Mouse (Mus musculus) yolk sac, embryonic 10.5 days (tissue): Measurements from ENCODE around the gene Gpr173.
"Not testable (repeated sequence)": the region's sequence is repeated elsewhere in the genome, so short reads cannot be mapped to it uniquely, and the experiment has no call there.

Experiments used
- DNase-seq: peaks from one replicate; pipeline ENCODE4 v3.0.0-alpha.2; 2017; ENCODE audit warnings: low spot score

Gpr173 gene

GRCm38 (mm10) chrX:152368397-152369273 is at the start of gene Gpr173:
TSS of gene Gpr173 (minus strand) at chrX:152368704.
- peak; percentile 67 for DNase-seq

DNA sequence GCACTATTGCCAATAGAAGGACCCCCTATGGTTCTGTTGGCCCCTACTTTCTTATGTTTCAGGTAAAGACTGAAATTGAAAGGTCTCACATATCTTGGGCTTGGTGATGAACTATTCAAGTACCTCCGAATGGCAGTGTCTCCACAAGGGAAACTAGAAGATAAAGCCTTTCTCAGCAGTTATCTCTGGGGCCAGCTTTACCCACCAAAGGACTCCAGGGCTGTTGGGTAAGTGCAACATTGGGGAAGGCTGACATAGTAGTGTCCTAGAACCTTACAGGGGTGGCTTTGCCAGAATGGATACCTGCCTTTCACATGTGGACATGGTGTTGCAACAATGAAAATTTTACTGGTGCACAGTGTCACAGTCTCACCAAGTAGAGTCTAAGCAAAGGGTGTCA is 34.7 kb upstream of the Gpr173 start:
- no peak for DNase-seq

- DNase-seq = no peak
Observed at GRCm38 (mm10) chrX:152400096-152400495, 31.6 kb upstream of the Gpr173 start.

DNA sequence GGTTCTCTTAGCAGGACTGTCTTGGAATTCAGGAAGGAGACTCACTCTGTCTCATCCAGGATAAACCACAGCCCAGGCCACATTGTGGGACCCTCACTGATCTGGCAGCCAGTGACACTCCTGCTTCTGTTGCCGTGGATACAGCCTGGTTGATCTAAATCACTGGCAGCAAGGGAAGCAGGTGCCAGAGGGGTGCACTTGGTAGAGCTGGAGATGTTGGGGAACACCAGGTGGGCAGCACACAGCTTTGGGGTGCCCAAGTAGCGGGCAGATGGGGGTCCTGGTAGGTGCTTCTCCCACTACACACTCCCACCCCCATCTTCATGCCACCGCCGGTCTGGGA is 479 bp downstream of the Gpr173 start:
- DNase-seq = no peak

GRCm38 (mm10) chrX:152366418-152366817 is 2.1 kb downstream of the Gpr173 start:
- no peak for DNase-seq

- DNase-seq = no peak
Observed at GRCm38 (mm10) chrX:152352553-152353153, 15.9 kb downstream of the Gpr173 start.

DNA sequence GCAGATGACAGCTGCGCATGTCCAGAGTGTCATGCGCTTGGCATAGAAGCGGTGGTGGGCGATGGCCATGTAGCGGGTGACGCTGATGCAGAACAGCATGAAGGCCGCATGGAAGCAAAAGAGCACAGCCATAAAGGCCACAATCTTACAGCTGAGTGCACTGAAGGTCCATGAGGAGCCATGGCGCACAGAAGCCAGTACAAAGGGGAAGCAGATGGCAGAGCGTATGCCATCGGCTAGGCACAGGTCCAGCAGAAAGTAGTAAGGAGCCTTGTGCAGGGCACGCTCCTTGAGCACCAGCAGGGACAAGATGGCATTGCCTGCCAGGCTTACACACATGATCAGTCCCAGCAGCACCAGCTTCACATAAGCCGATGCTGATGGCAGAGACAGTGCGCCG is 21.5 kb downstream of the Gpr173 start:
- no peak for DNase-seq

- DNase-seq = no peak
Observed at GRCm38 (mm10) chrX:152346587-152346986, 21.9 kb downstream of the Gpr173 start.

DNA sequence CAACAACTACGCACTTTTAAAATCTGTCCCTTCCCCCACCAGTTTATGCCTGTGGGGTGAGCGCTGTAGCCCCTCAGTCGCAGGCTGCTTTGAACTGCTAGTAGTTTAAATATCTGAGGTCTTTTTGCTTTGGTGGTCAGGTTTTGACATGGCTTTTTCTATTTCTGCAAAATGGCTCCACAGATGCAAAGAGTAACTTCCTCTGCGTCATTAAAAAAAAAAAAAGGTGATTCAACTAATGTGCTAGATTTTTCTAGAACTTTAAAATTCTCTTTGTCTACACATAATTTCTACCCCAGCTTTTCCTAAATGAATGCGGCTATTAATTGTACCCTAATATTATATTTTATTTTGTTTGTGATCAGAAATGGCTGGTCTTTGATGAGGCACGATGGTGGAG is 25.6 kb downstream of the Gpr173 start:
- DNase-seq = no peak

GRCm38 (mm10) chrX:152342358-152342901 is 26.1 kb downstream of the Gpr173 start, which contains the start of gene Tspyl2:
TSS of gene Tspyl2 (minus strand) at chrX:152342425.
- DNase-seq = peak; percentile 90

DNA sequence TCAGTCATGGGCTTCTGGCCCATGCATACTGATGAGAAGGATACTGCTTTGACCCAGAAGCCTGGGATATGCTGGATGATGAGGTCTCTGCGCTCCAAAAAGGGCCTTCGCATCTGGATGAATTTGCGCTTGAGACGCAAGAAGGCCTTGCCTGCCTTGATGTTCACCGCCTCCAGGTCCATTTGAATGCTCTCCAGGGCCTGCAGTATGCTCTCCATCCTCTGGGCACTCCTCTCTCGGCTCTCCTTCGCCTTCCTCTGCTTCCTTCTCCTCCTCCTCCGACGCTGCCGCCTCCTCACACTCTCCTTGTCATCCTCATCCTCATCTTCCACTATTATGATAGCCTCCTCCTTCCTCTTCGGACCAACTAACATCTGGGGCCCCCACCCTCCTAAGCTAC is 27.0 kb downstream of the Gpr173 start:
- DNase-seq = no peak

- DNase-seq = peak; percentile 88
Observed at GRCm38 (mm10) chrX:152336546-152337332, 31.8 kb downstream of the Gpr173 start.

- not testable (repeated sequence) for DNase-seq
Observed at GRCm38 (mm10) chrX:152336123-152336522, 32.4 kb downstream of the Gpr173 start.

DNA sequence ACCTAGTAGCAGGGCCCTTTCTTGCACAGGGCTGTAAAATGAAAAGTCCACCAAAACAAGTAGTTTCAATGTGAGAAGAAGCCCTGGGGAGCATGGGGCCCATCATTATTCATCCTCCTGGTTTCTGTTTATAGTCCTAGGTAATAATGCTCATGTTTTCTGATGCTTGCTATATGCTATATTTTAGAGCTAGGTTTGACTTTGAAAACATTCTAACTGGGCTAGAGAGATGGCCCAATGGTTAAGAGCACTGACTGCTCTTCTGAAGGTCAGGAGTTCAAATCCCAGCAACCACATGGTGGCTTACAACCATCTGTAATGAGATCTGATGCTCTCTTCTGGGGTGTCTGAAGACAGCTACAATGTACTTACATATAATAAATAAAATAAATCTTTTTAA is 39.1 kb downstream of the Gpr173 start:
- DNase-seq = not testable (repeated sequence)

DNA sequence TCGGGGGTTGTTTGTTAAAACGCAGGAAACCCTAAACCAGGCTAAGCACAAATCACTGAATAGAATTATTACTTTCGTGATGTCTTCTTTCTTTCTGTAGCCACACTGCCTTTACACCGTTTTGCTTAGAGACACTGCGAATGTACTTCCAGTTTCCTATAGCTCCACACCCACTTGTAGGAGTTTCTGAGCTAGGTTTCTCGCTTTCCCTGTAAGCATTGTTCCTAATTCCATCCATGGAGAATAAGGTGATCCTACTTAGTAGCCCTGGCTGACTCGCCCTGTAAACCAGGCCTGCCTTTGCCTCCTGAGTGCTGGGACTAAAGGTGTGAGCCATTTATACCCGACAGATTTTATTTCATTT is 40.8 kb downstream of the Gpr173 start:
- DNase-seq = no peak

DNA sequence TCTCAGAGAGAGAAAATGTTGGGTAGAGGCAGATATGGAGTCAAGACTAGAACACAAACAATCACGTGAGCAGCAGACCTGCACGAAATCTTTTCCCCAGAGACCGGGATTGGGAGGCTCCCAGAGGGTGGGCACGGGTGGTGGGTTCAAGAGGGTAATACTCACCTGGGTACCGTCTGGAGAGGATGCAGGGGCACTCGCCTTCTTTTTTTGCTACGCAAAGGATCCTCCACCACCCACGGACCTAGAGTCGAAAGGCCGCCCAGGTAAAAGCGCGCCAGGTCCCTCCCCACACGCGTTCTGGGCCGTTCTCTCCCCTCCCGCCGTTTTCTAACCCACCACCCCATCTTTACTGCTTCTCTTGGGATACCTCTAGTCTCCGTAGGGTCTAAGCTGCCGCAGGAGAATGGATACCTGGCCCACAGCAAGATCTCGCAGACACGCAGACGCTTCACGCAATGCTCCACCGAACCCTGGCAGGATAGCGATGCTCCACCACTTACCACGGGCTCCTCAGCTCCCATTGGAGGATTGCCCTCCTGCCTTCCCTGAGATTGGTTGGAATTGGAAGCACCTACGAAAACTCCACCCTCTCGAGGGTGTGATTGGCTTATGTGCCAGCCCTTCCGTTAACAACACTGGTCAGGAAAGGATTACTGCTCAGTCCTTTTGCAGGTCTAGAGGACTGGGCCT is 41.4 kb downstream of the Gpr173 start, which contains the start of gene Kantr:
Gene Kantr, minus strand, starts transcription at position 500 of the 693 bp plus-strand sequence.
- DNase-seq = peak; percentile 78

DNA sequence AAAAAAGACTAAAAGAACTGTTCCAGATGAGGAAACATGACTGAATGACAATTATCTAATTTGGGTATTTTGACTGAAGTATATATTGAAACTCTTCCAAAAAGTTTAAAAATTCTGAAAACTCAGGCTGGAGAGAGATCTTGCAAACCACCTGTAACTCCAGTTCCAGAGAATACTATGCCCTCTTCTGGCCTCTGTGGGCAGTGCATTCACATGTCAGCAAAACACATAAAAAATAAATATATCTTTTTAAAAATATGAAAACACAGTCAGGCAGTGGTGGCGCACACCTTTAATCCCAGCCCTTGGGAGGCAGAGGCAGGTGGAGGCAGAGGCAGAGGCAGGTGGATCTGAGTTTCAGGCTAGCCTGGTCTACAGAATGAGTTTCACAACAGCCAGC is 44.9 kb downstream of the Gpr173 start:
- no peak for DNase-seq

GRCm38 (mm10) chrX:152322776-152323175 is 45.7 kb downstream of the Gpr173 start:
- DNase-seq = no peak

GRCm38 (mm10) chrX:152320535-152320934 is 48.0 kb downstream of the Gpr173 start:
- DNase-seq = no peak

DNA sequence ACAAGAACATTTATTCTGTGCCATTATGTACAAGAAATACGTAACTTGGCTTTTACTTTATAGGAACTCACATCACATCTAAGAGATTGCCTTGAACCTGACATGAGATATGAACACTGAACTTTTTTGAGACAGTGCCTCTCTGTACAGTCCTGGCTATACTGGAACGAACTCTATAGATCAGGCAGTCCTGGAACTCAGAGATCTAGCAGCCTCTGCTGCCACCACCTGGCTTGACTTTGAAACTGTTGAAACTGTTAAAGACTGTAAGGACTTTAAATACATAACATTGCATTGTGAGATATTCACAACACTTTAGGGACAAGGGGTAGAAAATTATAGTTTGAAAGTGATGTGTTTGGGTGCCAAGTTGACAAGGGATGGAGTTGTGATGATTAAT is 60.6 kb downstream of the Gpr173 start:
- DNase-seq = no peak

GRCm38 (mm10) chrX:152307371-152307770 is 61.1 kb downstream of the Gpr173 start:
- no peak for DNase-seq

- DNase-seq = no peak
Observed at GRCm38 (mm10) chrX:152306224-152306623, 62.3 kb downstream of the Gpr173 start.
